10 mouse cellular contexts compared by ENCODE assay signal in the genomic region with DNA sequence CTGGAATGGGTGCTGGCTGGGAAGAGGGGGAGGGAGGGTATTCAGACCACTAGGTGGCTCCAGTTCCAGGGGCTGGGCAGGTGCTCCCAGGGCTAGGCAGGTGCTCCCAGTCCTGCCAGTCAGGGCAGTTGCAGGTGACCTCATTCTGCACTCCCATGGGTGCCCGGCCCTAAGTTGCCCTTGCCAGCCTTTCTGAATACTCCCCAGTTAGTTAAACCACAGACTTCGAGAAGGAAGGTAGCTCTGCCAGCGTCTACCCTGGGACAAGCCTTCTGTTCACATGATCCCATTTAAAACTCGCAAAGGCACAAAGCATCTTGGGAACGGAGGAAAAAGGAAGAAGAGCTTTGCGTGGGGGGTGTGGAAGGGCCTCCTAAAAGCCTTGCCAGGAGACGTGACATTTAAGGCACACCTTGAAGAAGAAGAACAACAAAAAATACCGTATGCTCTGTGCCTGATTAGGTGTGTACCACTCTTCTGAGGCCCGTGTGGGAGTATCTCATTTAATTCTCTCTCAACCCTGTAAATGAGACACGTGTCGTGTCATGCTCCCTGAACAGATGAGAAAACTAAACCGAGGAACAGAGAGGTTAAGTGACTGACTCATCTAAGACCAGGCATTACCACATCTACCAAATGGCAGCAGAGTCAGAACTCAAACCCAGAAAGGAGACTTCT. TPM values are rescaled to one million over a fixed set of nuclear protein-coding genes. Genes with fewer than 3 reads are reported as not detected.
A peak's percentile ranks its signal among the peaks of the same experiment; 100 is the strongest.
DNase-seq lines count a peak whose midpoint lies in the region; ATAC-seq and TF ChIP-seq lines count a peak whose summit lies in the region.
"Had no signal": no experiment of that assay in that cellular context is flagged by ENCODE, and none has a peak within 500 bp of the region (broad histone marks: within the 10 kb centered on the region; RNA-seq: fewer than 3 reads in every experiment).

No protein-coding gene starts in this region.

- H3K4me2 ChIP-seq in intestine, embryonic 16.5 days (ENCODE audit: low read depth, low read length) = peak overlapping the region; percentile 78; the same call in 1 of the 2 replicates

- intact Hi-C loops in left cerebral cortex, postnatal 10 days (cut with DNase I) = loop anchor here (2.0 kb wide), 1 partner anchor 27 kb away; no protein-coding TSS in a partner anchor

- no peak for TF ChIP-seq POLR2A in cerebellum, adult 2 months (IDR thresholded peaks at IDR 0.05; ENCODE audit: borderline replicate concordance, insufficient read depth, low read length)

- ATAC-seq in intestine, embryonic 16.5 days = no peak

- H3K27me3 ChIP-seq in cerebellum, adult 2 months (ENCODE audit: control insufficient read depth, insufficient read depth, low read length) = no peaks in the 10 kb centered on the region
- H3K27me3 ChIP-seq in intestine, embryonic 16.5 days (replicated peaks; ENCODE audit: control insufficient read depth, insufficient read depth, low read length) = peaks cover 23% of the 10 kb centered on the region
- no peaks in the 10 kb centered on the region for H3K27me3 ChIP-seq in splenic B cell, adult 2 months (ENCODE audit: control insufficient read depth, insufficient read depth, low read length, poor library complexity, severe bottlenecking)

- H3K27ac ChIP-seq in cerebellum, adult 2 months (ENCODE audit: insufficient read depth, low read length) = peak overlapping the region; percentile 66; the same call in 1 of the 2 replicates
- H3K27ac ChIP-seq in intestine, embryonic 16.5 days (ENCODE audit: low read length) = no peak overlapping the region

- peaks cover 21% of the 10 kb centered on the region for H3K4me1 ChIP-seq in cerebellum, adult 2 months (ENCODE audit: control insufficient read depth, insufficient read depth, low read length)
- peaks cover 15% of the 10 kb centered on the region for H3K4me1 ChIP-seq in intestine, embryonic 16.5 days (ENCODE audit: control insufficient read depth, insufficient read depth, low read length)

- no peaks in the 10 kb centered on the region for H3K9me3 ChIP-seq in intestine, embryonic 16.5 days (ENCODE audit: control insufficient read depth, low read length)

- H3K9ac ChIP-seq in intestine, embryonic 16.5 days (ENCODE audit: low read depth, low read length) = no peak overlapping the region

- peak overlapping the region; percentile 40 for H3K4me3 ChIP-seq in cerebellum, adult 2 months (replicated peaks; ENCODE audit: insufficient read depth, low read depth, low read length)
- no peak overlapping the region for H3K4me3 ChIP-seq in intestine, embryonic 16.5 days (ENCODE audit: low read length)

- no peak for DNase-seq in cerebellum, adult 2 months
- no peak for DNase-seq in cerebellum, adult 8-10 months
- DNase-seq in left cerebral cortex, adult 11 months (ENCODE audit: low spot score) = peak; percentile 34
- DNase-seq in left cerebral cortex, postnatal 10 days (ENCODE audit: extremely low spot score in 1 of 2, low spot score in 2 of 2) = no peak
- peak; percentile 63 for DNase-seq in splenic B cell, adult 2 months (ENCODE audit: low read depth, low spot score)
- no peak for DNase-seq in adrenal gland, adult 18-20 months (ENCODE audit: low spot score in 2 of 2)
- DNase-seq in yolk sac, embryonic 10.5 days (ENCODE audit: low spot score) = no peak

- 33% methylated on average over 12 of the region's 12 CpGs for WGBS in cerebellum, adult 2 months
- WGBS in intestine, embryonic 16.5 days = 41% methylated on average over 12 of the region's 12 CpGs

- H3K36me3 ChIP-seq in intestine, embryonic 16.5 days (ENCODE audit: control insufficient read depth, insufficient read depth, low read length) = no peaks in the 10 kb centered on the region
- H3K36me3 ChIP-seq in splenic B cell, adult 2 months (ENCODE audit: control insufficient read depth, insufficient read depth, low read length, poor library complexity, severe bottlenecking) = no peaks in the 10 kb centered on the region

- TF ChIP-seq CTCF in cerebellum, adult 2 months (IDR thresholded peaks at IDR 0.05; ENCODE audit: borderline replicate concordance, insufficient read depth, low read depth, low read length) = no peak

RNA-seq across cellular contexts. Expression of gene Rasal1, which starts 0.7 kb away (rescaled TPM):
- 24.7 and 30.5 TPM in 2 replicates for polyA plus RNA-seq in cerebellum, adult 2 months (2012; rRNA removed)
- 100 to 1,000 TPM; 107 to 122 TPM for total RNA-seq in left cerebral cortex, postnatal 10 days (2021)
- 1.8 and 1.9 TPM in 2 replicates for polyA plus RNA-seq in intestine, embryonic 16.5 days (2015; fragmentation: Nextera tagmentation; extraction: Ambion mirVana)
- 10 to 100 TPM in 1 of 2 experiments, 1 to 10 TPM in 1; 4.3 to 14.1 TPM for total RNA-seq in adrenal gland, adult 18-20 months (2021)
- polyA plus RNA-seq: neural tube, embryonic 11.5 days had no signal

RNA-seq across cellular contexts. Expression of gene Cfap73, which starts 13.9 kb away (rescaled TPM):
- 0.24 and 0.31 TPM in 2 replicates for polyA plus RNA-seq in cerebellum, adult 2 months (2012; rRNA removed)
- total RNA-seq in left cerebral cortex, postnatal 10 days (2021) = 1 to 10 TPM in 1 of 2 experiments, not detected in 1; 1.1 TPM
- 0.24 TPM in 1 of 2 replicates, not detected in the other for polyA plus RNA-seq in intestine, embryonic 16.5 days (2015; fragmentation: Nextera tagmentation; extraction: Ambion mirVana)
- total RNA-seq in adrenal gland, adult 18-20 months (2021) = under 1 TPM in 1 of 2 experiments, not detected in 1; 0.33 TPM
- polyA plus RNA-seq: embryonic facial prominence, embryonic 11.5 days; neural tube, embryonic 11.5 days had no signal

RNA-seq across cellular contexts. Expression of gene Ddx54, which starts 35.4 kb away (rescaled TPM):
- 24.1 and 25.4 TPM in 2 replicates for polyA plus RNA-seq in cerebellum, adult 2 months (2012; rRNA removed)
- 10 to 100 TPM; 47.5 to 48.8 TPM for total RNA-seq in left cerebral cortex, postnatal 10 days (2021)
- polyA plus RNA-seq in intestine, embryonic 16.5 days (2015; fragmentation: Nextera tagmentation; extraction: Ambion mirVana) = 50.8 and 51.4 TPM in 2 replicates
- 10 to 100 TPM; 44.1 to 57.6 TPM for total RNA-seq in adrenal gland, adult 18-20 months (2021)

RNA-seq across cellular contexts. Expression of gene Rita1, which starts 35.6 kb away (rescaled TPM):
- polyA plus RNA-seq in cerebellum, adult 2 months (2012; rRNA removed) = 43.7 and 47.3 TPM in 2 replicates
- 10 to 100 TPM; 29.5 to 31.2 TPM for total RNA-seq in left cerebral cortex, postnatal 10 days (2021)
- 12.7 and 12.8 TPM in 2 replicates for polyA plus RNA-seq in intestine, embryonic 16.5 days (2015; fragmentation: Nextera tagmentation; extraction: Ambion mirVana)
- total RNA-seq in adrenal gland, adult 18-20 months (2021) = 10 to 100 TPM; 14.2 to 16.9 TPM

RNA-seq across cellular contexts. Expression of gene Iqcd, which starts 59.1 kb away (rescaled TPM):
- polyA plus RNA-seq in cerebellum, adult 2 months (2012; rRNA removed) = 1.8 and 2.0 TPM in 2 replicates
- total RNA-seq in left cerebral cortex, postnatal 10 days (2021) = under 1 TPM; 0.36 to 0.47 TPM
- polyA plus RNA-seq in intestine, embryonic 16.5 days (2015; fragmentation: Nextera tagmentation; extraction: Ambion mirVana) = 0.17 and 0.27 TPM in 2 replicates
- under 1 TPM; 0.36 to 0.48 TPM for total RNA-seq in adrenal gland, adult 18-20 months (2021)

Comparison
In these comparisons a context has a peak if more than half of its experiments do, and no peak if none do; other contexts are left out.
1. DNase-seq: peak in left cerebral cortex, adult 11 months (single experiment) and splenic B cell, adult 2 months (single experiment); none in cerebellum, adult 2 months (0 of 2), cerebellum, adult 8-10 months (single experiment), left cerebral cortex, postnatal 10 days (0 of 2), adrenal gland, adult 18-20 months (0 of 2) and yolk sac, embryonic 10.5 days (single experiment).
2. RNA of gene Rasal1, which starts 0.7 kb away (total RNA-seq): 107 to 122 TPM in left cerebral cortex, postnatal 10 days; 4.3 to 14.1 TPM in adrenal gland, adult 18-20 months; every median in the first group is over 4 times any median in the second.